Mouse (Mus musculus): ENCODE measurements at regions not wholly inside any gene's neighbourhood (a gene's known extent, or its start where the extent isn't known, plus 50 kb on each side); places are given as distances from the start of the nearest gene placed in this dataset.
"Not testable (repeated sequence)": the region's sequence is repeated elsewhere in the genome, so short reads cannot be mapped to it uniquely, and the experiment has no call there.

- no peak for DNase-seq (ENCODE audit: low read depth in 2 of 2, low spot score in 2 of 2)
These were observed 72.5 kb upstream of the Ccdc122 start for GRCm38 (mm10) chr14:76964046-76964445.

- DNase-seq (ENCODE audit: low read depth in 2 of 2, low spot score in 2 of 2) = no peak
These were observed 77.7 kb upstream of the Ccdc122 start for GRCm38 (mm10) chr14:76958875-76959274.

GRCm38 (mm10) chr14:76957136-76957535 is 79.4 kb upstream of the Ccdc122 start:
- no peak for DNase-seq (ENCODE audit: low read depth in 2 of 2, low spot score in 2 of 2)

DNA sequence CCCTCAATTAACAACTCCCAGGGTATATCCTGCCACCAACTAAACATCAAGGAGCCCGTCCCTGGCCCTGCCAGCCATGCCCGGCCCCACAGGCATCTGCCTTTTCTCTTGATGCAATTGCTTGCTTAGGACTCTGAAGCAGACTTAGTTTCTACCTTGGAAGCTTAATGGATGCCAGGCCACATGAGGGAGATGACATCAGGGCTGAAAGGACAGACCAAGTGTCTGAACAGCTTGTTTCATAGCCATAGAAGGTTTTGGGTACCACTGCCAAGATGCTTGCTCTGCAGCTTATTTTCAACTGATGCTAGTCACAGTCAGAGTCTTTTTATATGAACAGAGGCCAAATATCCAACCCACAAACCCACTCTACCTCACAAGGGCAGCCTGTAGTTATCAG is 83.4 kb upstream of the Ccdc122 start:
- DNase-seq (ENCODE audit: low read depth in 2 of 2, low spot score in 2 of 2) = no peak

GRCm38 (mm10) chr14:76951450-76951849 is 85.1 kb upstream of the Ccdc122 start:
- DNase-seq (ENCODE audit: low read depth in 2 of 2, low spot score in 2 of 2) = no peak

DNA sequence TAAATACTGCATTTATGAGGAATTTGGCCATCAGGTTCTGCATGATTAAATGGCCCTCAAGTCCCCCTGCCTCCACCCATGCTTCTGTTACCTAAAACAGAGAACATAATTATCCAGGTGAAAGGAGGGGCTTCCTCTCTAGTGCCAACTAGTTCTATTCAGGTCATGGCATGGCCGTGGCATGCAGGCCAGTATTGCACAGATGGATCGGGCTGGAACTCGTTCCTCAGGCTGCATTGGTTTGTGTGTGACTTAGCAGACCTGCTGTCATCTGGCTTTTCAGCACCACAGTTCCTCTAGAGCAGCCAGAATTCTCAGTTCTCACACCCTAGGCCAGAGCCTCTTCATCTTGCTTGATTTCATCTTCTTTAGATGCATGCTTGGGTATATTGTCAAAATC is 87.2 kb upstream of the Ccdc122 start:
- DNase-seq (ENCODE audit: low read depth in 2 of 2, low spot score in 2 of 2) = no peak

DNA sequence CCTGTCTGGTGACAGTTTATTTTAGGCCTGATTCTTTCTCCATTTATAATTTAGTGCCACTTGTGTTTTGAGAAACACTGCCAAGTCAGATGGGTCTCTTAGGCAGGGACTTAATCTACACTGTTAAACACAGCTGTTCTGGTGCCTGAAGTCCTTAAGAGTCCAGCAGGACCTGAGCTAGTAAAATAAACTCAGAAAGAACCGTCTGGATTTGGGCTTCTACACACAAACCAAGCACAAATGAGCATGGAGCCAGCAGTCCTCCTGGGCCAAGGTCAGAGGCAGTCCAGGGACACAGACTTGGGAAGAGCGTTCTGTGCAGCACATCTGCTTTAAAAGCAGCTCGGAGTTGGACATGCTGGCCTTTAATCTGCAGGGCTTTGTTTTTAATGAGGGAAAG is 87.6 kb upstream of the Ccdc122 start:
- DNase-seq (ENCODE audit: low read depth in 2 of 2, low spot score in 2 of 2) = no peak

DNA sequence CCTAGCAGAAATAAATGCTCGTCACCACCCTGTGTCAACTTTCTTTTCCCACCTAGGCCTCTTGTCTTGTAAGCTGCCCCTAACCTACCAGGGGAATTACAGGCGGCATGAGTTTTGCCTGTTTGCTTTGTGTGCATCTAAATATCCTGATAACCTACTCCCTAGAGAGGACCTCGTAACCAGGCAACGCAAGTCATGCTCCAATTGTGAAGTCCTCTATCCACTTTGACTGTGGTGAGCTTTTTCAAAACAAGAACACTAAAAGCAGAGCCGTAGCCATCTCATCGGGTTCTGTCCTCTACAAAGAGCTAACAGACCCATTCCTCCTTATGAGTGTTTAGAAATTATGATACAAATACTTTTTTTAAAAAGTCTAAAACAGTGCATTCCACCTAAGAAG is 88.1 kb upstream of the Ccdc122 start:
- no peak for DNase-seq (ENCODE audit: low read depth in 2 of 2, low spot score in 2 of 2)

DNA sequence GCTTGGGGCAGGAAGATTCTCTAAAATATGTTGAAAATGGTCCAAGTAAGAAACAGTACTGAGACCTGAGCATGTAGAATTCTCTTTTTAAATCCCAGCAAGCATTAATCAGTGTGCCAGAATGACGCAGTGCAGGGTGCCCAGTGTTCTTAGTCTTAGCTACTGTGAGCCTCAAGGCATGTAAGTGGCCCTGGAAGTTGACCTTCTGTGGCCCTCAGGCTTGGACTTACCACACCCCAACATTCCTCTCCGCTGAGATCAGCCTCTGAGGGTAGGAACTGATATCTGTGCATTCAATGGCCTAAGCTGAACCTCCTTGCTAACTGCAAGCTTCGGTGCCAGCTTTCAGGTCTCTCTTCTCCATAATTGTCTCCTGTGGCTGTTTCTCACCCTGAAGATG is 89.4 kb upstream of the Ccdc122 start:
- no peak for DNase-seq (ENCODE audit: low read depth in 2 of 2, low spot score in 2 of 2)

DNA sequence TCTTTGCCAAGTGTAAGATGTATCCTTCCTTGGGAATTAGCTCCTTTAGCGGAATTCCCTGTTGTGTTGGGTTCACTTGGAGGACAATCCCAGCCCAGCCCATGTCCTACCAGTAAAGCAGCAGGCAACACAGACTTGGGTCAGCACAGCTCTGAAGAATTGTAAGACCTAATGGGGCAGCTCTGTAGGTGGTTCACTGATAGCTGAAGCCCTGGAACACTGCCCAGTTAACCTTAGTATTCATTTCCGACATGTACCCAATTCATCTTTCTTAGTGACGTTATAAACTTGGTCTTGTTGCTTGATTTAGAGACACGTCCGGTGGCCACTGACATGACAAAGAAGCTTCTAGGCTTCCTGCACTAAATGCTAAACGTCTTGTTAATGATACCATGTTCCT is 90.9 kb upstream of the Ccdc122 start:
- no peak for DNase-seq (ENCODE audit: low read depth in 2 of 2, low spot score in 2 of 2)

DNA sequence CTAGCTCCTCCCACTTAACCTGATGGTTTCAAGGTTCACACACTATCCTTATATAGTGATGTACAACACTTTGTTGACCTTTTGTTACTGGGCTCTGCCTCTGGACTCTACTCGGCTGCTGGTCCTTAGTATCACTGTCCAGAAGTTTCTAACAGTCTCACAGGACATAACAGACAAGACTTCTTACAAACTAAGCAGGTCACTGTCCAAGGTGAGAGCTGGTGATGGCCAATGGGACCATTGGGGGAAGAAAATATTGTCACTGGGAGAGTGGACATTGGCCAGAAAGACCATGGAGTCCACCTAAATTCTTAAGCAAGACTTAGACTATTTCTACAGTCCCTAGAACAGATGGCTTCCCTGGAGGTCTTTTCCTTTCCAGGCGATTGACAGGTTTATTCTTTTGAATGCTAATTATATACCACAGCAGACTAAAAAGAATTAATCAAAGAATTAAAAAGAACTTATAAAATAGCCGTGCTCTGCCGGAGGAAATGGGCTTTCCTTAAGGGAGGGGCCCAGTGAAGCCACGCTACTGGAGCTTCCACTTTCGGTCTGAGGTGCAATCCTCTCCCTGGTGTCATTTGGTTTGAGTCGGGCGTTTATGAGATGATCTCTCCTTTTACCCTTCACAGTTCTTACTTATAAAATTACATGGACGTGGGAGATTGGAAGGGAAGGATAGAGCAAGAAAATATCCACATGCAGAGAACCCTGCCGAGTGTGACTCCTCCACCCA is 94.9 kb upstream of the Ccdc122 start:
- no peak for DNase-seq (ENCODE audit: low read depth in 2 of 2, low spot score in 2 of 2)

GRCm38 (mm10) chr14:76940507-76940906 is 96.1 kb upstream of the Ccdc122 start:
- DNase-seq (ENCODE audit: low read depth in 2 of 2, low spot score in 2 of 2) = no peak

- no peak for DNase-seq (ENCODE audit: low read depth in 2 of 2, low spot score in 2 of 2)
These were observed 99.9 kb upstream of the Ccdc122 start for GRCm38 (mm10) chr14:76936671-76937070.

DNA sequence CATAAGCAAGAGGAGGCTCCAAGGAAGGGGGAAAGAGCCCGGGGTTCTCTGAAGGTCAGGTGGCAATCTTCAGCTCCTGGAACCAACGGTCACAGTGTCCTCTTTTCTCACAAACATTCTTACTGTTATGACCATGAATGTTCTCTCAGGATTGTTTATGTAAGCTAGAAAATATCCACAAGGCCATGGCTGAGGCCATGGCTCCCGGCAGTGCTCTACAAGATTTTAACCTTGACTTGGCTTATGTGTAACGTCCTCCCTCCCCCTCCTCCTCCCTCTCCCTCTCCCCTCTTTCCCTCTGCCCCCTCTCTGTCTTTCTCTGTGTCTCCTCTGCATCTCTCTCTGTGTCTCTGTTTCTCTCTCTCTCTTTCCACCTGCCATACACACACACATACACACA is 100.5 kb upstream of the Ccdc122 start:
- DNase-seq (ENCODE audit: low read depth in 2 of 2, low spot score in 2 of 2) = not testable (repeated sequence)

- DNase-seq (ENCODE audit: low read depth in 2 of 2, low spot score in 2 of 2) = no peak
These were observed 101.1 kb upstream of the Ccdc122 start for GRCm38 (mm10) chr14:76935453-76935852.

DNA sequence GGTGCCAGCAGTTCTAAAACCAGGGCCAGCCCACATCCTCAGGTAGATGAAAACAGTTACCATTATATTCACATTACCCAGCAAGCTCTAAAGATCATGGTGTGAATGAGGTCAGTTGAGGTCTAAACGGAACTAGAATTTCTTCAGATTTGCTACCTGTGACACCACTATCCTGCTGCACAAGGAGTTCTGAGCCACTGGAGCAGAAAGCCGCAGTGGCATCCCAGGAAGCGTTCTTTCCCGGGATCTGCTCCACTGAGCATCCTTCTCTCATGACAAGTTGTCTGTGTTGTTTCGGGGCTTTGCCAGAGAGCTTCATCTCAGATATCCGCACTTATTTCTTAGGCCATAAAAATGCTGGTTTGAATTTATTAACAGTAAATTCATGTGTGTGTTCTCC is 103.7 kb upstream of the Ccdc122 start:
- no peak for DNase-seq (ENCODE audit: low read depth in 2 of 2, low spot score in 2 of 2)

GRCm38 (mm10) chr14:76931398-76931797 is 105.2 kb upstream of the Ccdc122 start:
- no peak for DNase-seq (ENCODE audit: low read depth in 2 of 2, low spot score in 2 of 2)

DNA sequence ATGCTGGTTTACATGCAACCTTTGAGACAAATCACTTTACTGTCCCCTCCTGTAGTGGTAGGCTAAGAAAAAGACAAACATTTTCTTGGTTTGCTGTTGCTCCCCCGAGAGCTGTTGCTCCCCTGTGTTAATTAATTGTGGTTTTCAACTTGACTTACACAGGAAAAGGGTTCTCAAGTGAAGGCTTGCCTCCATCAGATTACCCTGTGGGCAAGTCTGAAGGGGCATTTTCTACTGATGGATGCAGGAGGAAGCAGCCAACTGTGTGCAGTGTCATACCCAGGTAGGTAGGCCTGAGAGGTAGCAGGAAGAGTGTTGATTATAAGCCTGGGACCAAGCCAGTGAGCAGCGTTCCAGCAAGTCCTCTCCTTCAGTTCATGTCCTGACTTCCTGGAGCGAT is 107.0 kb upstream of the Ccdc122 start:
- no peak for DNase-seq (ENCODE audit: low read depth in 2 of 2, low spot score in 2 of 2)

GRCm38 (mm10) chr14:76928706-76929105 is 107.9 kb upstream of the Ccdc122 start:
- DNase-seq (ENCODE audit: low read depth in 2 of 2, low spot score in 2 of 2) = no peak

DNA sequence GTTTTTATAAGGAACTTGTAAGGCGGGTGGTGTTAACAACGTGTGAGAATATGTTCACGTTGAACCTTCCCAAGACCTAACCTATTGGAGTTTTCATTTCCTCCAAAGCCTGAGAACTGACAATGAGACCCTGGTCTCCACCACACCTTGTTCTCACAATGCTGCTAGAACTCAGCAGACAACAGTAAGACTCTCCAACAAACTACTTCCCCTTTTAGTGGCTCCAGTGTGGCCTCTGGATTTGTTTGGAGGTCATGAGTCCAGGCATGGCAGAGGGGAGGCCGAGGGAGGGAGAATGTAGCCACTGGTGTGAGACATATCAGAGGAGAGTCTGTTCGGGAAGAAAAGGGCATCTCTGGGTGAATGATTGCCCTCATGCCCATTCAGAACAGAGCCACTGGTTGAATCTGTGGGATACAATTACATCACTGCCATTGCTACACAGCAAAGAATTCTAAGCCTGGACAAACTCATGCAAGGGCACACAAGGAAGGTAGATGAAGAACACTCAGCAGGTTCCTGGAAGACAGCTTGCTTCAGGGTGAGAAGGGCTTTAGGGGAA is 109.2 kb upstream of the Ccdc122 start:
- DNase-seq (ENCODE audit: low read depth in 2 of 2, low spot score in 2 of 2) = no peak

DNA sequence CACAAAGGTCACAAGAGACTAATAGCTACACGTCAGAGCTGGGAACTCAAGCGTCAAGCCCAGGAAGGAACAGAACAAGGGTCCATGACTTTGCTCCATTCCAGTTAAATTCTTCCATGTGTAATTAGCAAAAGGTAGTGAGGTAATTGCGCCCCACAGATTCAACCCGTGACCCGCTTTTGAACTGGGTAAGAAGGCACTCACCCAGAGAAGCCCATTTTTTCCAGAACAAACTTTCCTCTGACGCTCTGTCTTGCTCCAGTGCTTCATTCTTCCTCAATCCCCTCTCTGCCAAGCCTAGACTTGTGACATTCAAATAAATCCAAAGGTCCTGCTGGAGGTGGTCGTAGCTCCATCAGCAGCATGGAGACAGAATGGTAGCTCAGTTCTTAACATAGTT is 110.2 kb upstream of the Ccdc122 start:
- DNase-seq (ENCODE audit: low read depth in 2 of 2, low spot score in 2 of 2) = no peak

GRCm38 (mm10) chr14:76922399-76922939 is 114.1 kb upstream of the Ccdc122 start:
- DNase-seq (ENCODE audit: low read depth in 2 of 2, low spot score in 2 of 2) = no peak

DNA sequence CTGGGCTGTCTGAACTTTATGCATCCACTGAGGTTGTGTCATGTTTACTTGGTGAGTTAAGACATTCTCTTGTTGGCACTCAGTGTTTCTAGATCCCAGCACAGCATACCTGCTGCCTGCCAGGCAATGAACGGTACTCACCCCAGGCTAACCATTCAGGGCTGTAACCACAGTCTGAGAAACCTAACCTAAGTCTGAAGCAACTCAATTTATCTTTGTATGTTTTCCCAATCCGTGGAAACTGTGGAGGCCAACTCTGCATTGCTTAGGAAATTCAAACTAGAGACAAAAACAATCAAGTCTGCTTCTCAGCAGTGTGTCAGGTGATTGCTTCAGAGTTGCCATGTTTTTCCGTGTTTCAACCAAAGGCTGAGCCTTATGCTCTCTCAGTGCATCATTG is 118.5 kb upstream of the Ccdc122 start:
- no peak for DNase-seq (ENCODE audit: low read depth in 2 of 2, low spot score in 2 of 2)

Data from CD8-positive naive resting alpha-beta T cell, adult 2 months (primary cell).